In the genomic region with DNA sequence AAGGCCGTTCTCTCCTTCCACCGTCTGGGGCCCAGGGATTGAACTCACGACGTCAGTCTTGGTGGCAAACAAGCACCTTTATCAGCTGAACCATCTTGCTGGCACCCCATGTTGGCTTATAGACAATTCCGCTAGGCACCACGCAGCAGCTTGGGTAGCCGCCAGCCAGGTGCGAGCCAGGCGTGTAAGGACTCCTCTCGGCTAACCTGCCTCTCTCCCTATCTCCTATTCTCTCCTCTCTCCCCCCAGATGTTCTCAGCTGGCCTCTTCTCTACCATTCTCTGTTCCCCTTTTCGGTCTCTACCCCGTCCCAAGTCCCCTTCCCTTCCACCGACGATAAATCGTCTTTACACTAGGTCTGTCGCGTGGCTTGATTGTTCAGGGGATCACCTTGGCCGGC, we compare ENCODE assay signal across 8 mouse cellular contexts. TPM values are rescaled to one million over a fixed set of nuclear protein-coding genes. Genes with fewer than 3 reads are reported as not detected.
DNase-seq lines count a peak whose midpoint lies in the region; ATAC-seq and TF ChIP-seq lines count a peak whose summit lies in the region.

No protein-coding gene starts in this region.

- H3K36me3 ChIP-seq in E14TG2a.4 (ENCODE audit: insufficient read depth, low read length), result peaks cover 24% of the 10 kb centered on the region
- peaks cover 10% of the 10 kb centered on the region; the same call in 1 of the 2 replicates for H3K36me3 ChIP-seq in liver, embryonic 16.5 days (ENCODE audit: control insufficient read depth, insufficient read depth)

- TF ChIP-seq CTCF in E14TG2a.4 (conservative IDR thresholded peaks at IDR 0.05; ENCODE audit: low read length), result no peak

- H3K9me3 ChIP-seq in E14TG2a.4 (ENCODE audit: low read length), result no peaks in the 10 kb centered on the region
- H3K9me3 ChIP-seq in liver, embryonic 16.5 days (replicated peaks; ENCODE audit: control insufficient read depth, low read length), result no peaks in the 10 kb centered on the region

- H3K4me2 ChIP-seq in liver, embryonic 16.5 days (ENCODE audit: low read depth, low read length), result peak overlapping the region; percentile 95

- H3K9ac ChIP-seq in liver, embryonic 16.5 days (ENCODE audit: low read depth, low read length), result peak overlapping the region; percentile 81

- peak overlapping the region; percentile 81 for H3K27ac ChIP-seq in liver, embryonic 16.5 days (ENCODE audit: low read length)

- peaks cover 35% of the 10 kb centered on the region for H3K4me1 ChIP-seq in E14TG2a.4 (replicated peaks; ENCODE audit: low read depth, low read length)
- peaks cover 18% of the 10 kb centered on the region for H3K4me1 ChIP-seq in liver, embryonic 16.5 days (ENCODE audit: control insufficient read depth, low read depth, low read length)

- H3K27me3 ChIP-seq in E14TG2a.4 (ENCODE audit: insufficient read depth, low read length), result 0 out of 2 replicates have a peak, but pooled peaks cover 4% of the 10 kb centered on the region
- no peaks in the 10 kb centered on the region for H3K27me3 ChIP-seq in liver, embryonic 16.5 days (ENCODE audit: control insufficient read depth, insufficient read depth, low read depth, low read length)

- ATAC-seq in granulocyte monocyte progenitor cell, adult 5-6 weeks (replicated peaks; ENCODE audit: poor library complexity, severe bottlenecking), result peak; percentile 31
- ATAC-seq in liver, embryonic 16.5 days (ENCODE audit: low read depth), result no peak

- DNase-seq in cerebellum, adult 9-11 months, result peak; percentile 65
- DNase-seq in cerebellum, postnatal 36 days, result no peak
- no peak for DNase-seq in ovary, adult 18-20 months (ENCODE audit: low spot score)
- no peak for DNase-seq in retina, postnatal 1 day
- no peak for DNase-seq in ovary, postnatal 14 days (ENCODE audit: low spot score)

- 8% methylated on average over 18 of the region's 18 CpGs for WGBS in liver, embryonic 16.5 days (ENCODE audit: insufficient replicate concordance)

- H3K4me3 ChIP-seq in E14TG2a.4 (replicated peaks; ENCODE audit: low read length), result peak overlapping the region; percentile 100
- H3K4me3 ChIP-seq in liver, embryonic 16.5 days (ENCODE audit: low read depth, low read length), result peak overlapping the region; percentile 99

RNA-seq across cellular contexts. Expression of a gene that starts 0.8 kb away (rescaled TPM):
- total RNA-seq in granulocyte monocyte progenitor cell, adult 5-6 weeks (2014; fragmentation: Nextera tagmentation), result 318 and 319 TPM in 2 replicates
- total RNA-seq in granulocyte monocyte progenitor cell, adult 5-6 weeks (2017), result 238 and 289 TPM in 2 replicates
- polyA plus RNA-seq in liver, embryonic 16.5 days (2015; fragmentation: Nextera tagmentation; extraction: Ambion mirVana), result 181 and 185 TPM in 2 replicates

RNA-seq across cellular contexts. Expression of a gene that starts 22.4 kb away (rescaled TPM):
- total RNA-seq in granulocyte monocyte progenitor cell, adult 5-6 weeks (2014; fragmentation: Nextera tagmentation), result 30.2 and 30.9 TPM in 2 replicates
- 29.9 and 40.8 TPM in 2 replicates for total RNA-seq in granulocyte monocyte progenitor cell, adult 5-6 weeks (2017)
- polyA plus RNA-seq in liver, embryonic 16.5 days (2015; fragmentation: Nextera tagmentation; extraction: Ambion mirVana), result 32.8 and 39.6 TPM in 2 replicates

RNA-seq across cellular contexts. Expression of a gene that starts 53.5 kb away (rescaled TPM):
- 8.1 and 10.6 TPM in 2 replicates for total RNA-seq in granulocyte monocyte progenitor cell, adult 5-6 weeks (2014; fragmentation: Nextera tagmentation)
- total RNA-seq in granulocyte monocyte progenitor cell, adult 5-6 weeks (2017), result 6.0 and 8.9 TPM in 2 replicates
- 0.33 and 0.35 TPM in 2 replicates for polyA plus RNA-seq in liver, embryonic 16.5 days (2015; fragmentation: Nextera tagmentation; extraction: Ambion mirVana)

RNA-seq across cellular contexts. Expression of a gene that starts 53.5 kb away (rescaled TPM):
- 29.1 and 42.7 TPM in 2 replicates for total RNA-seq in granulocyte monocyte progenitor cell, adult 5-6 weeks (2014; fragmentation: Nextera tagmentation)
- 18.8 and 27.7 TPM in 2 replicates for total RNA-seq in granulocyte monocyte progenitor cell, adult 5-6 weeks (2017)
- polyA plus RNA-seq in liver, embryonic 16.5 days (2015; fragmentation: Nextera tagmentation; extraction: Ambion mirVana), result 0.72 and 0.78 TPM in 2 replicates
